Mouse (Mus musculus) liver, adult 2 months (tissue): ENCODE results near the gene Axin1.
"Not testable (repeated sequence)": the region's sequence is repeated elsewhere in the genome, so short reads cannot be mapped to it uniquely, and the experiment has no call there.

Experiments used
- CTCF ChIP-seq: fragments of 200-500 bp; IDR thresholded peaks from 2 replicates; pipeline ENCODE4 v1.5.1; 2011; ENCODE audit warnings: low read depth, low read length, control low read depth
- POLR2A ChIP-seq: fragments of 200-500 bp; IDR thresholded peaks from 2 replicates; pipeline ENCODE4 v1.6.1; 2011; ENCODE audit warnings: low read length, control low read depth; ENCODE audit not compliant: insufficient read depth; ENCODE audit errors: extremely low read depth

DNA sequence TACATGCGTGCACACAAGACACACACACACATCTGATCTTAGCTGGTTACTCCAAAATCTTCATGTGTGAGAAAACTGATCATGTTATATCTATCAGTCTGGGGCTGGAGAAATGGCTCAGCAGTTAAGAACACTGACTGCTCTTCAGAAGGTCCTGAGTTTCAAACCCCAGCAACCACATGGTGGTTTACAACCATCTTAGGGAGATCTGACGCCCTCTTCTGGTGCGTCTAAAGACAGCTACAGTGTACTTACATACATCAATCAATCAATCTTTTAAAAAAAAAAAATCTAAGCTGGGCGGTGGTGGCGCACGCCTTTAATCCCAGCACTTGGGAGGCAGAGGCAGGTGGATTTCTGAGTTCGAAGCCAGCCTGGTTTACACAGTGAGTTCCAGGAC, 53.0 kb downstream of the Axin1 start:
- not testable (repeated sequence) for TF ChIP-seq POLR2A, CTCF
